In the genomic region with DNA sequence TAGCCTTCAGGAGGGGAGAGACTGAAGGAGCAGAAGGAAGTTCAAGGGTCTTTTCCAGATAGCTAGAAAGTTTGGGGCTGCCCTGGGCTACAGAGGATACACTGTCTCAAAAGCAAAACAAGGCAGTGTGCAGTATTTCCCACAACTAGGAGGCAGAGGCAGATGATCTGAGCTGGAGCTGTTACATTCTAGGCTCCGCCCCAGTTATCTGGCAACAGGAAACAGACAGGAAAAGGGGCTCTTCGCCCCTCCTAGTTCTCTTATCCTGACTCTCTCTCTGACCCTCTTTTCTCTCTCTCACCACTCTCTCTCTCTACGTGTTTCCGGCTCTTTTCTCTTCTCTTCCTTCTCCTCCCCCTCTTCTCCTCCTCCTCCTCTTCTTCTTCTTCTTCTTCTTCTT, we compare ENCODE assay signal across 9 mouse cellular contexts. TPM values are rescaled to one million over a fixed set of nuclear protein-coding genes. Genes with fewer than 3 reads are reported as not detected.
A peak's percentile ranks its signal among the peaks of the same experiment; 100 is the strongest.
DNase-seq lines count a peak whose midpoint lies in the region; ATAC-seq and TF ChIP-seq lines count a peak whose summit lies in the region.
"Had no signal": no experiment of that assay in that cellular context is flagged by ENCODE, and none has a peak within 500 bp of the region (broad histone marks: within the 10 kb centered on the region; RNA-seq: fewer than 3 reads in every experiment).

No protein-coding gene starts in this region.

- H3K4me3 ChIP-seq in lung, embryonic 14.5 days (ENCODE audit: low read depth, low read length) = no peak overlapping the region
- peak overlapping the region; percentile 63 to 72 for H3K4me3 ChIP-seq in MEL (ENCODE audit: control insufficient read depth in 1 of 2, insufficient read depth in 1 of 2, low read depth in 2 of 2, low read length in 2 of 2)

- H3K9ac ChIP-seq in lung, embryonic 14.5 days = no peak overlapping the region
- H3K9ac ChIP-seq in MEL (ENCODE audit: control insufficient read depth, low read depth, low read length, poor library complexity, severe bottlenecking) = peak overlapping the region; percentile 51

- no peak for TF ChIP-seq CTCF in lung, embryonic 14.5 days (IDR thresholded peaks at IDR 0.05; ENCODE audit: low read depth)
- no peak for TF ChIP-seq CTCF in MEL (IDR thresholded peaks at IDR 0.05 in 2 of 3, conservative IDR thresholded peaks at IDR 0.05 in 1 of 3; ENCODE audit: control insufficient read depth in 1 of 3, insufficient read depth in 1 of 3, low read depth in 2 of 3, low read length in 3 of 3, poor library complexity in 1 of 3, severe bottlenecking in 1 of 3)

- peak; percentile 63 for DNase-seq in lung, embryonic 14.5 days
- DNase-seq in lung, postnatal 36 days = no peak
- DNase-seq in MEL (ENCODE audit: low read depth, low spot score) = peak; percentile 96
- DNase-seq in induced T-regulatory cell, adult 2 months (ENCODE audit: low read depth) = peak; percentile 59
- peak; percentile 77 for DNase-seq in thymus, postnatal 0 days (ENCODE audit: low spot score)
- no peak for DNase-seq in layer of hippocampus, adult 8-10 months (ENCODE audit: low spot score in 2 of 2)
- DNase-seq: cerebellum, postnatal 25 days had no signal

- H3K27me3 ChIP-seq in lung, embryonic 14.5 days (ENCODE audit: insufficient read depth, low read length) = peaks cover 20% of the 10 kb centered on the region
- no peaks in the 10 kb centered on the region for H3K27me3 ChIP-seq in MEL (ENCODE audit: control insufficient read depth in 1 of 2, insufficient read depth in 2 of 2, low read length in 2 of 2)

- WGBS in lung, embryonic 14.5 days = 18% methylated on average over 4 of the region's 4 CpGs

- peaks cover 8% of the 10 kb centered on the region for H3K4me1 ChIP-seq in lung, embryonic 14.5 days (ENCODE audit: insufficient read depth)
- peaks cover 4 to 14% of the 10 kb centered on the region in 2 experiments; a peak in 3 of 4 replicates for H3K4me1 ChIP-seq in MEL (ENCODE audit: control insufficient read depth in 1 of 2, insufficient read depth in 2 of 2, low read length in 2 of 2)

- H3K27ac ChIP-seq in lung, embryonic 14.5 days (ENCODE audit: low read depth) = peak overlapping the region; percentile 21; the same call in 1 of the 2 replicates
- peak overlapping the region; percentile 88 for H3K27ac ChIP-seq in MEL (ENCODE audit: control insufficient read depth, low read depth, low read length)

- no peak for ATAC-seq in lung, embryonic 14.5 days (ENCODE audit: insufficient read depth)
- ATAC-seq in monocyte, adult 5-6 weeks (replicated peaks; ENCODE audit: insufficient number of reproducible peaks, low FRiP score, low TSS enrichment, poor library complexity, severe bottlenecking) = no peak

- peaks cover 14% of the 10 kb centered on the region; the same call in 1 of the 2 replicates for H3K36me3 ChIP-seq in lung, embryonic 14.5 days (ENCODE audit: insufficient read depth)
- peaks cover 0 to 8% of the 10 kb centered on the region in 2 experiments; a peak in 1 of 4 replicates for H3K36me3 ChIP-seq in MEL (ENCODE audit: control insufficient read depth in 1 of 2, insufficient read depth in 2 of 2, low read length in 2 of 2)

- peak; percentile 6 to 78; a peak in 2 of 4 replicates for TF ChIP-seq POLR2A in MEL (IDR thresholded peaks at IDR 0.05; ENCODE audit: control insufficient read depth in 1 of 2, insufficient read depth in 1 of 2, low read depth in 1 of 2, low read length in 2 of 2, poor library complexity in 1 of 2)

- H3K79me2 ChIP-seq in MEL (ENCODE audit: control insufficient read depth, insufficient read depth, low read length, poor library complexity) = peaks cover 20% of the 10 kb centered on the region

- TF ChIP-seq RAD21 in MEL (IDR thresholded peaks at IDR 0.05; ENCODE audit: low read depth, low read length) = no peak

- H3K9me3 ChIP-seq in lung, embryonic 14.5 days (ENCODE audit: low read depth, low read length) = no peaks in the 10 kb centered on the region
- H3K9me3 ChIP-seq in MEL (replicated peaks; ENCODE audit: insufficient read depth, low read length) = no peaks in the 10 kb centered on the region
- H3K9me3 ChIP-seq: limb, embryonic 12.5 days had no signal

- TF ChIP-seq EP300 in MEL (IDR thresholded peaks at IDR 0.05; ENCODE audit: low read depth in 1 of 2, low read length in 2 of 2) = peak; percentile 44 to 56; a peak in 2 of 4 replicates

- peak overlapping the region; percentile 8; the same call in 1 of the 2 replicates for H3K4me2 ChIP-seq in lung, embryonic 14.5 days

TF ChIP-seq in MEL, 35 proteins besides CTCF, POLR2A, EP300 and RAD21 (continues in another document):
- TF ChIP-seq BHLHE40 (IDR thresholded peaks at IDR 0.05; ENCODE audit: borderline replicate concordance, low read depth, low read length) (peak; percentile 38; the same call in 1 of the 2 replicates), TCF12 (IDR thresholded peaks at IDR 0.05; ENCODE audit: low read depth, low read length) (peak; percentile 45; the same call in 1 of the 2 replicates), ZC3H11A (IDR thresholded peaks at IDR 0.05; ENCODE audit: low read depth, low read length) (no peak), MYC (IDR thresholded peaks at IDR 0.05; ENCODE audit: low read depth, low read length) (peak; percentile 61; the same call in 1 of the 2 replicates), GATA1 (IDR thresholded peaks at IDR 0.05; ENCODE audit: low read depth, low read length) (peak; percentile 80), USF1 (IDR thresholded peaks at IDR 0.05; ENCODE audit: low read depth, low read length) (no peak), POLR2AphosphoS5 (IDR thresholded peaks at IDR 0.05; ENCODE audit: borderline replicate concordance, low read depth, low read length) (no peak), KAT2A (conservative IDR thresholded peaks at IDR 0.05; ENCODE audit: low read depth, low read length) (peak; percentile 49), ELF1 (IDR thresholded peaks at IDR 0.05; ENCODE audit: low read depth, low read length) (peak; percentile 73), TAL1 (IDR thresholded peaks at IDR 0.05; ENCODE audit: low read length) (peak; percentile 27; the same call in 1 of the 2 replicates), ZMIZ1 (IDR thresholded peaks at IDR 0.05; ENCODE audit: low read depth, low read length) (peak; percentile 43; the same call in 1 of the 2 replicates), NELFE (IDR thresholded peaks at IDR 0.05; ENCODE audit: low read depth, low read length) (peak; percentile 67), CHD1 (IDR thresholded peaks at IDR 0.05; ENCODE audit: low read depth, low read length) (no peak), TBP (IDR thresholded peaks at IDR 0.05; ENCODE audit: low read depth, low read length) (peak; percentile 78), ETS1 (IDR thresholded peaks at IDR 0.05; ENCODE audit: low read depth, low read length) (peak; percentile 65; the same call in 1 of the 2 replicates), MYB (IDR thresholded peaks at IDR 0.05; ENCODE audit: low read depth, low read length) (peak; percentile 27; the same call in 1 of the 2 replicates), HCFC1 (IDR thresholded peaks at IDR 0.05; ENCODE audit: low read depth, low read length) (peak; percentile 81)

RNA-seq across cellular contexts. Expression of a gene that starts 1.1 kb away (rescaled TPM):
- 31.2 and 31.8 TPM in 2 replicates for polyA plus RNA-seq in lung, embryonic 14.5 days (2014; fragmentation: Nextera tagmentation; extraction: Ambion mirVana)
- 30.3 and 30.4 TPM in 2 replicates for total RNA-seq in MEL (2012; rRNA removed)
- 10 to 100 TPM in 1 of 2 experiments, not detected in 1; 50.8 TPM for polyA plus RNA-seq in MEL (2012; ENCODE audit: insufficient read depth in 1 of 2, insufficient read length in 2 of 2, low read depth in 1 of 2, low replicate concordance in 2 of 2, missing spikeins in 1 of 2)
- 19.2 and 19.7 TPM in 2 replicates for polyA plus RNA-seq in thymus, postnatal 0 days (2015; fragmentation: Nextera tagmentation; extraction: Ambion mirVana)
- total RNA-seq in monocyte, adult 5-6 weeks (2017) = 10.5 to 18.2 TPM (median 14.9 TPM) in 3 replicates
- 10 to 100 TPM; 38.0 to 52.1 (median 47.0) TPM for total RNA-seq in layer of hippocampus, adult 8-10 months (2022)

RNA-seq across cellular contexts. Expression of a gene that starts 4.5 kb away (rescaled TPM):
- not detected in 2 replicates for polyA plus RNA-seq in lung, embryonic 14.5 days (2014; fragmentation: Nextera tagmentation; extraction: Ambion mirVana)
- total RNA-seq in MEL (2012; rRNA removed) = not detected in 2 replicates
- polyA plus RNA-seq in MEL (2012; ENCODE audit: insufficient read depth in 1 of 2, insufficient read length in 2 of 2, low read depth in 1 of 2, low replicate concordance in 2 of 2, missing spikeins in 1 of 2) = under 1 TPM in 1 of 2 experiments, not detected in 1; 0.04 TPM
- 0.07 TPM in 1 of 2 replicates, not detected in the other for polyA plus RNA-seq in thymus, postnatal 0 days (2015; fragmentation: Nextera tagmentation; extraction: Ambion mirVana)
- not detected in 3 replicates for total RNA-seq in monocyte, adult 5-6 weeks (2017)
- total RNA-seq in layer of hippocampus, adult 8-10 months (2022) = not detected
- polyA plus RNA-seq: limb, embryonic 12.5 days had no signal

RNA-seq across cellular contexts. Expression of a gene that starts 21.9 kb away (rescaled TPM):
- polyA plus RNA-seq in lung, embryonic 14.5 days (2014; fragmentation: Nextera tagmentation; extraction: Ambion mirVana) = 19.5 and 20.0 TPM in 2 replicates
- not detected in 2 replicates for total RNA-seq in MEL (2012; rRNA removed)
- under 1 TPM in 1 of 2 experiments, not detected in 1; 0.08 TPM for polyA plus RNA-seq in MEL (2012; ENCODE audit: insufficient read depth in 1 of 2, insufficient read length in 2 of 2, low read depth in 1 of 2, low replicate concordance in 2 of 2, missing spikeins in 1 of 2)
- 1.2 and 1.4 TPM in 2 replicates for polyA plus RNA-seq in thymus, postnatal 0 days (2015; fragmentation: Nextera tagmentation; extraction: Ambion mirVana)
- 0.39 to 0.86 TPM in 2 of 3 replicates, not detected in the other for total RNA-seq in monocyte, adult 5-6 weeks (2017)
- total RNA-seq in layer of hippocampus, adult 8-10 months (2022) = 1 to 10 TPM; 5.9 to 7.2 (median 6.6) TPM

RNA-seq across cellular contexts. Expression of a gene that starts 22.9 kb away (rescaled TPM):
- polyA plus RNA-seq in lung, embryonic 14.5 days (2014; fragmentation: Nextera tagmentation; extraction: Ambion mirVana) = 0.36 and 0.65 TPM in 2 replicates
- total RNA-seq in MEL (2012; rRNA removed) = not detected in 2 replicates
- under 1 TPM in 1 of 2 experiments, not detected in 1; 0.36 TPM for polyA plus RNA-seq in MEL (2012; ENCODE audit: insufficient read depth in 1 of 2, insufficient read length in 2 of 2, low read depth in 1 of 2, low replicate concordance in 2 of 2, missing spikeins in 1 of 2)
- polyA plus RNA-seq in thymus, postnatal 0 days (2015; fragmentation: Nextera tagmentation; extraction: Ambion mirVana) = 0.09 TPM in 1 of 2 replicates, not detected in the other
- not detected in 3 replicates for total RNA-seq in monocyte, adult 5-6 weeks (2017)
- total RNA-seq in layer of hippocampus, adult 8-10 months (2022) = 10 to 100 TPM; 11.3 to 16.5 (median 13.8) TPM

RNA-seq across cellular contexts. Expression of a gene that starts 29.6 kb away (rescaled TPM):
- 428 and 464 TPM in 2 replicates for polyA plus RNA-seq in lung, embryonic 14.5 days (2014; fragmentation: Nextera tagmentation; extraction: Ambion mirVana)
- 1,745 and 1,792 TPM in 2 replicates for total RNA-seq in MEL (2012; rRNA removed)
- polyA plus RNA-seq in MEL (2012; ENCODE audit: insufficient read depth in 1 of 2, insufficient read length in 2 of 2, low read depth in 1 of 2, low replicate concordance in 2 of 2, missing spikeins in 1 of 2) = 1,000 to 10,000 TPM in 1 of 2 experiments, not detected in 1; 1,885 TPM
- polyA plus RNA-seq in thymus, postnatal 0 days (2015; fragmentation: Nextera tagmentation; extraction: Ambion mirVana) = 557 and 592 TPM in 2 replicates
- total RNA-seq in monocyte, adult 5-6 weeks (2017) = 1,335 to 1,418 TPM (median 1,365 TPM) in 3 replicates
- total RNA-seq in layer of hippocampus, adult 8-10 months (2022) = 100 to 1,000 TPM; 161 to 249 (median 201) TPM

Comparison
In these comparisons a context has a peak if more than half of its experiments do, and no peak if none do; other contexts are left out.
1. DNase-seq: peak in lung, embryonic 14.5 days (single experiment), MEL (single experiment), induced T-regulatory cell, adult 2 months (single experiment) and thymus, postnatal 0 days (single experiment); none in lung, postnatal 36 days (single experiment) and layer of hippocampus, adult 8-10 months (0 of 2).